ENCODE assay signal across 8 mouse cellular contexts in the genomic region with DNA sequence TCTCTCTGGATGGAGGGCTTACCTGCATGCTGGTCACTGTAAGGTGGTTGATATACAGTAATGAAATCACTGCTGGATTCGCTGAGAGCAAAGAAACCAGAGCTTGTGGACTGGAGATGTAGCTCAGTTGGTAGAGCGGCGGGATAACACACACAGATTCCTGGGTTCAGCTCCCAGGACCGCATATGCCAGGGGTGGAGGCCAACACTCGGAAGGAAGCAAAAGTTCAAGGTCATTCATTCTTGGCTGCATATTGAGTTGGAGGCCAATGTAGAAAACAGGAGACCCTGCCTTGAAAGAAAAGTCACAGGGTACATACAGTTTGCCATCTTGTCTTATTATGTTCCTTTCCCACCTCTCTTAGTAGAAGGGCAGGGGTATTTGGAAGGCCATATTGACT. TPM values are rescaled to one million over a fixed set of nuclear protein-coding genes. Genes with fewer than 3 reads are reported as not detected.
DNase-seq lines count a peak whose midpoint lies in the region; ATAC-seq lines count a peak whose summit lies in the region.

No protein-coding gene starts in this region.

- no peaks in the 10 kb centered on the region for H3K9me3 ChIP-seq in heart, embryonic 10.5 days
- no peaks in the 10 kb centered on the region for H3K9me3 ChIP-seq in lung, embryonic 16.5 days (ENCODE audit: control insufficient read depth, low read length)

- no peak overlapping the region for H3K4me3 ChIP-seq in heart, embryonic 10.5 days
- no peak overlapping the region for H3K4me3 ChIP-seq in brown adipose tissue, adult 24 weeks (ENCODE audit: insufficient read depth, low read depth, low read length)
- no peak overlapping the region for H3K4me3 ChIP-seq in lung, embryonic 16.5 days (ENCODE audit: low read length)

- H3K27me3 ChIP-seq in heart, embryonic 10.5 days (ENCODE audit: insufficient read depth, poor library complexity, severe bottlenecking), result peaks cover 19% of the 10 kb centered on the region
- H3K27me3 ChIP-seq in lung, embryonic 16.5 days (ENCODE audit: control insufficient read depth, insufficient read depth, low read depth, low read length), result peaks cover 25% of the 10 kb centered on the region; the same call in 1 of the 2 replicates

- no peak overlapping the region for H3K4me2 ChIP-seq in lung, embryonic 16.5 days (ENCODE audit: low read depth, low read length)

- no peak for ATAC-seq in lung, embryonic 16.5 days (ENCODE audit: low read depth)
- no peak for ATAC-seq in erythroblast, adult 5-6 weeks (replicated peaks; ENCODE audit: low FRiP score, poor library complexity, severe bottlenecking)

- H3K27ac ChIP-seq in heart, embryonic 10.5 days, result no peak overlapping the region
- H3K27ac ChIP-seq in brown adipose tissue, adult 24 weeks (replicated peaks; ENCODE audit: low read depth, low read length), result peak overlapping the region; percentile 92
- H3K27ac ChIP-seq in lung, embryonic 16.5 days (ENCODE audit: low read length), result peak overlapping the region; percentile 93

- intact Hi-C loops in left cerebral cortex, postnatal 10 days (cut with DNase I), result no loop called here

- DNase-seq in heart, adult 18-20 months, result peak; percentile 64 to 72
- DNase-seq in heart, embryonic 10.5 days (ENCODE audit: low spot score), result no peak
- peak; percentile 66 for DNase-seq in kidney, adult 18-20 months
- no peak for DNase-seq in left cerebral cortex, postnatal 10 days (ENCODE audit: extremely low spot score in 1 of 2, low spot score in 2 of 2)
- no peak for DNase-seq in cerebellum, postnatal 25 days

- peaks cover 27% of the 10 kb centered on the region for H3K36me3 ChIP-seq in heart, embryonic 10.5 days
- H3K36me3 ChIP-seq in lung, embryonic 16.5 days (ENCODE audit: control insufficient read depth, insufficient read depth, low read length), result no peaks in the 10 kb centered on the region

- H3K9ac ChIP-seq in lung, embryonic 16.5 days (ENCODE audit: low read length), result peak overlapping the region; percentile 15; the same call in 1 of the 2 replicates

- H3K4me1 ChIP-seq in heart, embryonic 10.5 days, result peaks cover 78% of the 10 kb centered on the region
- peaks cover 14% of the 10 kb centered on the region for H3K4me1 ChIP-seq in brown adipose tissue, adult 24 weeks (ENCODE audit: control insufficient read depth, insufficient read depth, insufficient read length, low read length)
- H3K4me1 ChIP-seq in lung, embryonic 16.5 days (replicated peaks; ENCODE audit: control insufficient read depth, insufficient read depth, low read length), result peaks cover 19% of the 10 kb centered on the region

- 79% methylated on average over 5 of the region's 5 CpGs for WGBS in heart, embryonic 10.5 days
- 71% methylated on average over 5 of the region's 5 CpGs for WGBS in lung, embryonic 16.5 days

RNA-seq across cellular contexts. Expression of a gene that starts 3.1 kb away (rescaled TPM):
- total RNA-seq in heart, adult 18-20 months (2021), result 1 to 10 TPM; 5.7 to 6.5 TPM
- 17.4 and 29.8 TPM in 2 replicates for polyA plus RNA-seq in heart, embryonic 10.5 days (2016; fragmentation: Nextera tagmentation; extraction: Ambion mirVana)
- polyA plus RNA-seq in brown adipose tissue, adult 24 weeks (2012; ENCODE audit: insufficient read depth, insufficient read length, missing spikeins), result 4.1 TPM in 1 of 2 replicates, not detected in the other
- polyA plus RNA-seq in lung, embryonic 16.5 days (2015; fragmentation: Nextera tagmentation; extraction: Ambion mirVana), result 15.2 and 15.5 TPM in 2 replicates
- total RNA-seq in erythroblast, adult 5-6 weeks (2015; ENCODE audit: low replicate concordance), result not detected in 2 replicates
- total RNA-seq in erythroblast, adult 5-6 weeks (2017; ENCODE audit: low replicate concordance), result 0.84 TPM in 1 of 2 replicates, not detected in the other
- not detected for total RNA-seq in left cerebral cortex, postnatal 10 days (2021)

RNA-seq across cellular contexts. Expression of a gene that starts 19.1 kb away (rescaled TPM):
- total RNA-seq in heart, adult 18-20 months (2021), result 10 to 100 TPM; 60.1 TPM
- 23.9 and 24.6 TPM in 2 replicates for polyA plus RNA-seq in heart, embryonic 10.5 days (2016; fragmentation: Nextera tagmentation; extraction: Ambion mirVana)
- polyA plus RNA-seq in brown adipose tissue, adult 24 weeks (2012; ENCODE audit: insufficient read depth, insufficient read length, missing spikeins), result 6.0 and 7.2 TPM in 2 replicates
- 21.8 and 23.1 TPM in 2 replicates for polyA plus RNA-seq in lung, embryonic 16.5 days (2015; fragmentation: Nextera tagmentation; extraction: Ambion mirVana)
- 8.4 and 8.5 TPM in 2 replicates for total RNA-seq in erythroblast, adult 5-6 weeks (2015; ENCODE audit: low replicate concordance)
- total RNA-seq in erythroblast, adult 5-6 weeks (2017; ENCODE audit: low replicate concordance), result 1.8 and 8.3 TPM in 2 replicates
- 10 to 100 TPM; 57.7 to 61.2 TPM for total RNA-seq in left cerebral cortex, postnatal 10 days (2021)

RNA-seq across cellular contexts. Expression of a gene that starts 33.6 kb away (rescaled TPM):
- 10 to 100 TPM; 66.2 to 75.9 TPM for total RNA-seq in heart, adult 18-20 months (2021)
- 97.0 and 141 TPM in 2 replicates for polyA plus RNA-seq in heart, embryonic 10.5 days (2016; fragmentation: Nextera tagmentation; extraction: Ambion mirVana)
- polyA plus RNA-seq in brown adipose tissue, adult 24 weeks (2012; ENCODE audit: insufficient read depth, insufficient read length, missing spikeins), result 723 and 770 TPM in 2 replicates
- polyA plus RNA-seq in lung, embryonic 16.5 days (2015; fragmentation: Nextera tagmentation; extraction: Ambion mirVana), result 112 and 142 TPM in 2 replicates
- 51.5 and 85.9 TPM in 2 replicates for total RNA-seq in erythroblast, adult 5-6 weeks (2015; ENCODE audit: low replicate concordance)
- total RNA-seq in erythroblast, adult 5-6 weeks (2017; ENCODE audit: low replicate concordance), result 51.9 and 74.4 TPM in 2 replicates
- 1 to 10 TPM; 2.6 to 2.9 TPM for total RNA-seq in left cerebral cortex, postnatal 10 days (2021)

RNA-seq across cellular contexts. Expression of a gene that starts 33.8 kb away (rescaled TPM):
- 10 to 100 TPM; 45.0 to 47.3 TPM for total RNA-seq in heart, adult 18-20 months (2021)
- 37.7 and 40.0 TPM in 2 replicates for polyA plus RNA-seq in heart, embryonic 10.5 days (2016; fragmentation: Nextera tagmentation; extraction: Ambion mirVana)
- polyA plus RNA-seq in brown adipose tissue, adult 24 weeks (2012; ENCODE audit: insufficient read depth, insufficient read length, missing spikeins), result 29.1 and 29.6 TPM in 2 replicates
- polyA plus RNA-seq in lung, embryonic 16.5 days (2015; fragmentation: Nextera tagmentation; extraction: Ambion mirVana), result 26.6 and 28.2 TPM in 2 replicates
- total RNA-seq in erythroblast, adult 5-6 weeks (2015; ENCODE audit: low replicate concordance), result 0.38 TPM in 1 of 2 replicates, not detected in the other
- 3.1 and 4.3 TPM in 2 replicates for total RNA-seq in erythroblast, adult 5-6 weeks (2017; ENCODE audit: low replicate concordance)
- 10 to 100 TPM; 33.8 to 38.3 TPM for total RNA-seq in left cerebral cortex, postnatal 10 days (2021)

Comparison
In these comparisons a context has a peak if more than half of its experiments do, and no peak if none do; other contexts are left out.
1. DNase-seq: peak in heart, adult 18-20 months (2 of 2) and kidney, adult 18-20 months (single experiment); none in heart, embryonic 10.5 days (single experiment), left cerebral cortex, postnatal 10 days (0 of 2) and cerebellum, postnatal 25 days (0 of 2).
2. RNA of a gene that starts 19.1 kb away (total RNA-seq): 57.7 to 61.2 TPM in left cerebral cortex, postnatal 10 days and 60.1 TPM in heart, adult 18-20 months; 1.8 to 8.5 TPM in erythroblast, adult 5-6 weeks; every median in the first group is over 4 times any median in the second.
3. RNA of a gene that starts 33.6 kb away (total RNA-seq): 66.2 to 75.9 TPM in heart, adult 18-20 months and 51.5 to 85.9 TPM in erythroblast, adult 5-6 weeks; 2.6 to 2.9 TPM in left cerebral cortex, postnatal 10 days; every median in the first group is over 10 times any median in the second.